17 mouse cellular contexts compared by ENCODE assay signal in the genomic region with DNA sequence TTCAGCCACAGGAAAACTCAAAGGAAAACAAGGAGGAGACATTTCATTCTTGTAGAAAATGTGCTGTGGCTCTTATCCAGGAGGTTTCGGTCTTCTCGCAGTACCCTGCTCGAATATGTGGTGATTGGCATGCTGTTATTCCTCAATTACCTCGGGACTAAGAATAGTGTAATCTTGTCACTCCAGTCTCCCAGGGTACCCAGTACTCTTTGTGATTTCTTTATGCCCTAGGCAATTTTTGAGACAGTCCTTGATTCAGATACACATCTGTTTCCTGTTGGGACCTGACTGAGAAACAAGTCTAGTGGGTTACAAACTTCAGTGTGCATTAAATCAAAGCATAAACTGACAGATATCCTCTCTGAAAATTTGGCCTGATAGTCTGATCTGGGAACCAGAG.
"Had no signal": no experiment of that assay in that cellular context is flagged by ENCODE, and none has a peak within 500 bp of the region (broad histone marks: within the 10 kb centered on the region; RNA-seq: fewer than 3 reads in every experiment).

No protein-coding gene starts in this region.

- H3K9ac ChIP-seq: limb, embryonic 15.5 days; liver, embryonic 12.5 days; lung, embryonic 14.5 days; midbrain, embryonic 15.5 days; neural tube, embryonic 12.5 days; stomach, embryonic 15.5 days had no signal

- H3K36me3 ChIP-seq: limb, embryonic 15.5 days; liver, embryonic 12.5 days; midbrain, embryonic 15.5 days; neural tube, embryonic 12.5 days; stomach, embryonic 15.5 days had no signal

- H3K9me3 ChIP-seq: limb, embryonic 15.5 days; liver, embryonic 12.5 days; megakaryocyte, embryonic 14.5 days; midbrain, embryonic 15.5 days; neural tube, embryonic 12.5 days; stomach, embryonic 15.5 days had no signal

- DNase-seq: kidney, adult 9 months; kidney, postnatal 36 days; layer of hippocampus, adult 9-11 months; lung, embryonic 14.5 days; lung, postnatal 14 days; right cerebral cortex, postnatal 14 days; thymus, adult 2 months; thymus, postnatal 25 days had no signal

- H3K27ac ChIP-seq: kidney, postnatal 0 days; limb, embryonic 15.5 days; liver, embryonic 12.5 days; macrophage; midbrain, embryonic 15.5 days; neural tube, embryonic 12.5 days; stomach, embryonic 15.5 days had no signal

- H3K27me3 ChIP-seq: limb, embryonic 15.5 days; liver, embryonic 12.5 days; megakaryocyte, embryonic 14.5 days; midbrain, embryonic 15.5 days; neural tube, embryonic 12.5 days; stomach, embryonic 15.5 days had no signal

- H3K4me1 ChIP-seq: limb, embryonic 15.5 days; liver, embryonic 12.5 days; megakaryocyte, embryonic 14.5 days; midbrain, embryonic 15.5 days; neural tube, embryonic 12.5 days; stomach, embryonic 15.5 days had no signal

- H3K4me2 ChIP-seq: limb, embryonic 15.5 days; liver, embryonic 12.5 days; lung, embryonic 14.5 days; midbrain, embryonic 11.5 days; midbrain, embryonic 15.5 days; neural tube, embryonic 12.5 days; stomach, embryonic 15.5 days had no signal

- H3K4me3 ChIP-seq: limb, embryonic 15.5 days; liver, embryonic 12.5 days; megakaryocyte, embryonic 14.5 days; midbrain, embryonic 15.5 days; neural tube, embryonic 12.5 days; stomach, embryonic 15.5 days had no signal

- ATAC-seq: liver, embryonic 12.5 days; midbrain, embryonic 15.5 days had no signal
